Comparison of ENCODE assay signal across 8 mouse cellular contexts in genomic region chr11:5485193-5486011, GRCm38 (mm10). TPM values are rescaled to one million over a fixed set of nuclear protein-coding genes. Genes with fewer than 3 reads are reported as not detected.
A peak's percentile ranks its signal among the peaks of the same experiment; 100 is the strongest.
DNase-seq lines count a peak whose midpoint lies in the region; ATAC-seq and TF ChIP-seq lines count a peak whose summit lies in the region.

No protein-coding gene starts in this region.

- H3K9ac ChIP-seq in intestine, postnatal 0 days (ENCODE audit: low read depth, low read length): peak overlapping the region; percentile 34; the same call in 1 of the 2 replicates

- no peaks in the 10 kb centered on the region for H3K27me3 ChIP-seq in embryonic facial prominence, embryonic 10.5 days (replicated peaks; ENCODE audit: low read depth, poor library complexity, severe bottlenecking)
- no peaks in the 10 kb centered on the region for H3K27me3 ChIP-seq in intestine, postnatal 0 days (replicated peaks; ENCODE audit: control insufficient read depth, insufficient read depth, low read length)
- H3K27me3 ChIP-seq in midbrain, embryonic 10.5 days (ENCODE audit: low read depth, poor library complexity, severe bottlenecking): no peaks in the 10 kb centered on the region

- peak overlapping the region; percentile 68 for H3K4me2 ChIP-seq in intestine, postnatal 0 days (replicated peaks; ENCODE audit: low read depth)

- peak overlapping the region; percentile 81 for H3K27ac ChIP-seq in embryonic facial prominence, embryonic 10.5 days (replicated peaks)
- peak overlapping the region; percentile 76 for H3K27ac ChIP-seq in intestine, postnatal 0 days (ENCODE audit: low read depth, low read length)
- peak overlapping the region; percentile 76; the same call in 1 of the 2 replicates for H3K27ac ChIP-seq in midbrain, embryonic 10.5 days (replicated peaks)

- H3K4me3 ChIP-seq in embryonic facial prominence, embryonic 10.5 days: peak overlapping the region; percentile 52
- peak overlapping the region; percentile 39 for H3K4me3 ChIP-seq in intestine, postnatal 0 days (ENCODE audit: low read depth, low read length)
- H3K4me3 ChIP-seq in midbrain, embryonic 10.5 days: peak overlapping the region; percentile 48

- ATAC-seq in granulocyte monocyte progenitor cell, adult 5-6 weeks (replicated peaks; ENCODE audit: poor library complexity, severe bottlenecking): peak; percentile 94
- peak; percentile 87 for ATAC-seq in intestine, postnatal 0 days

- H3K4me1 ChIP-seq in embryonic facial prominence, embryonic 10.5 days: peaks cover 5% of the 10 kb centered on the region
- H3K4me1 ChIP-seq in intestine, postnatal 0 days (replicated peaks; ENCODE audit: control insufficient read depth, insufficient read depth, low read length): 0 out of 2 replicates have a peak, but pooled peaks cover 2% of the 10 kb centered on the region
- H3K4me1 ChIP-seq in midbrain, embryonic 10.5 days: peaks cover 5% of the 10 kb centered on the region; the same call in 1 of the 2 replicates

- H3K9me3 ChIP-seq in embryonic facial prominence, embryonic 10.5 days: no peaks in the 10 kb centered on the region
- H3K9me3 ChIP-seq in intestine, postnatal 0 days (ENCODE audit: control insufficient read depth): no peaks in the 10 kb centered on the region
- no peaks in the 10 kb centered on the region for H3K9me3 ChIP-seq in midbrain, embryonic 10.5 days (replicated peaks)

- WGBS in embryonic facial prominence, embryonic 10.5 days: 19% methylated on average over 15 of the region's 15 CpGs
- 7% methylated on average over 15 of the region's 15 CpGs for WGBS in intestine, postnatal 0 days
- whole genome bisulfite sequencing in midbrain, embryonic 10.5 days: 23% methylated on average over 15 of the region's 15 CpGs

- no peaks in the 10 kb centered on the region for H3K36me3 ChIP-seq in embryonic facial prominence, embryonic 10.5 days (replicated peaks)
- H3K36me3 ChIP-seq in intestine, postnatal 0 days (ENCODE audit: control insufficient read depth, insufficient read depth): no peaks in the 10 kb centered on the region
- H3K36me3 ChIP-seq in midbrain, embryonic 10.5 days: no peaks in the 10 kb centered on the region

- TF ChIP-seq CTCF in intestine, postnatal 0 days (IDR thresholded peaks at IDR 0.05; ENCODE audit: low read depth): peak; percentile 91

- intact Hi-C loops in left cerebral cortex, postnatal 36 days (cut with DNase I): loop anchor here (2.0 kb wide), 3 partner anchors 35 to 205 kb away; partner anchors contain the start of gene Xbp1

- DNase-seq in urinary bladder, adult 18-20 months (ENCODE audit: low spot score in 2 of 2): peak; percentile 56 to 61
- DNase-seq in urinary bladder, postnatal 10 days (ENCODE audit: low spot score): no peak
- DNase-seq in embryonic facial prominence, embryonic 10.5 days (ENCODE audit: low spot score): peak; percentile 85
- DNase-seq in left cerebral cortex, postnatal 36 days (ENCODE audit: low spot score in 2 of 2): peak; percentile 69 to 82
- peak; percentile 82 for DNase-seq in midbrain, embryonic 10.5 days (ENCODE audit: low spot score)
- DNase-seq in right cerebral cortex, postnatal 36 days (ENCODE audit: low spot score in 2 of 2): peak; percentile 68 to 71

RNA-seq across cellular contexts. Expression of gene Xbp1, which starts 35.1 kb away (rescaled TPM):
- 119 and 129 TPM in 2 replicates for polyA plus RNA-seq in embryonic facial prominence, embryonic 10.5 days (2016; fragmentation: Nextera tagmentation; extraction: Ambion mirVana)
- total RNA-seq in granulocyte monocyte progenitor cell, adult 5-6 weeks (2014; fragmentation: Nextera tagmentation): 197 TPM in 2 replicates
- total RNA-seq in granulocyte monocyte progenitor cell, adult 5-6 weeks (2017): 194 and 200 TPM in 2 replicates
- polyA plus RNA-seq in intestine, postnatal 0 days (2015; fragmentation: Nextera tagmentation; extraction: Ambion mirVana): 141 and 150 TPM in 2 replicates
- 100 to 1,000 TPM in 1 of 2 experiments, 10 to 100 TPM in 1; 88.6 to 102 TPM for total RNA-seq in left cerebral cortex, postnatal 36 days (2021)
- polyA plus RNA-seq in midbrain, embryonic 10.5 days (2016; fragmentation: Nextera tagmentation; extraction: Ambion mirVana): 106 and 131 TPM in 2 replicates

RNA-seq across cellular contexts. Expression of gene Znrf3, which starts 40.8 kb away (rescaled TPM):
- 13.1 and 13.8 TPM in 2 replicates for polyA plus RNA-seq in embryonic facial prominence, embryonic 10.5 days (2016; fragmentation: Nextera tagmentation; extraction: Ambion mirVana)
- 6.4 and 8.6 TPM in 2 replicates for total RNA-seq in granulocyte monocyte progenitor cell, adult 5-6 weeks (2014; fragmentation: Nextera tagmentation)
- 2.2 TPM in 2 replicates for total RNA-seq in granulocyte monocyte progenitor cell, adult 5-6 weeks (2017)
- 3.2 and 3.5 TPM in 2 replicates for polyA plus RNA-seq in intestine, postnatal 0 days (2015; fragmentation: Nextera tagmentation; extraction: Ambion mirVana)
- 10 to 100 TPM; 19.5 to 20.2 TPM for total RNA-seq in left cerebral cortex, postnatal 36 days (2021)
- polyA plus RNA-seq in midbrain, embryonic 10.5 days (2016; fragmentation: Nextera tagmentation; extraction: Ambion mirVana): 12.2 and 12.8 TPM in 2 replicates

RNA-seq across cellular contexts. Expression of gene Ccdc117, which starts 56.6 kb away (rescaled TPM):
- polyA plus RNA-seq in embryonic facial prominence, embryonic 10.5 days (2016; fragmentation: Nextera tagmentation; extraction: Ambion mirVana): 28.7 and 33.2 TPM in 2 replicates
- total RNA-seq in granulocyte monocyte progenitor cell, adult 5-6 weeks (2014; fragmentation: Nextera tagmentation): 16.3 and 18.5 TPM in 2 replicates
- 26.1 and 38.3 TPM in 2 replicates for total RNA-seq in granulocyte monocyte progenitor cell, adult 5-6 weeks (2017)
- polyA plus RNA-seq in intestine, postnatal 0 days (2015; fragmentation: Nextera tagmentation; extraction: Ambion mirVana): 4.7 and 6.3 TPM in 2 replicates
- 10 to 100 TPM; 11.2 to 14.6 TPM for total RNA-seq in left cerebral cortex, postnatal 36 days (2021)
- polyA plus RNA-seq in midbrain, embryonic 10.5 days (2016; fragmentation: Nextera tagmentation; extraction: Ambion mirVana): 21.3 and 22.6 TPM in 2 replicates
